ENCODE assay signal across 8 mouse cellular contexts in genomic region chr19:24899578-24900544, GRCm38 (mm10). TPM values are rescaled to one million over a fixed set of nuclear protein-coding genes. Genes with fewer than 3 reads are reported as not detected.
A peak's percentile ranks its signal among the peaks of the same experiment; 100 is the strongest.
DNase-seq lines count a peak whose midpoint lies in the region; ATAC-seq and TF ChIP-seq lines count a peak whose summit lies in the region.
"Had no signal": no experiment of that assay in that cellular context is flagged by ENCODE, and none has a peak within 500 bp of the region (broad histone marks: within the 10 kb centered on the region; RNA-seq: fewer than 3 reads in every experiment).

No protein-coding gene starts in this region.

- ATAC-seq in embryonic facial prominence, embryonic 11.5 days (replicated peaks; ENCODE audit: insufficient number of reproducible peaks, low FRiP score, low TSS enrichment, low read depth), result peak; percentile 59; the same call in 1 of the 2 replicates
- ATAC-seq in hindbrain, embryonic 12.5 days (ENCODE audit: low FRiP score), result peak; percentile 58
- ATAC-seq in liver, embryonic 13.5 days (ENCODE audit: low read depth), result no peak

- H3K9ac ChIP-seq in embryonic facial prominence, embryonic 11.5 days (replicated peaks; ENCODE audit: low read length), result peak overlapping the region; percentile 10; the same call in 1 of the 2 replicates
- no peak overlapping the region for H3K9ac ChIP-seq in hindbrain, embryonic 12.5 days
- no peak overlapping the region for H3K9ac ChIP-seq in liver, embryonic 13.5 days

- peak; percentile 19 for DNase-seq in right cerebral cortex, postnatal 25 days
- no peak for DNase-seq in right cerebral cortex, postnatal 14 days
- DNase-seq in embryonic facial prominence, embryonic 11.5 days (ENCODE audit: low spot score), result peak; percentile 43
- no peak for DNase-seq in liver, embryonic 13.5 days
- no peak for DNase-seq in urinary bladder, postnatal 25 days (ENCODE audit: low spot score)

- no peak for TF ChIP-seq CTCF in small intestine, adult 2 months (IDR thresholded peaks at IDR 0.05; ENCODE audit: extremely low read depth, insufficient read length, insufficient replicate concordance, low read depth, low read length)

- peaks cover 60% of the 10 kb centered on the region for H3K27me3 ChIP-seq in embryonic facial prominence, embryonic 11.5 days (ENCODE audit: control insufficient read depth, insufficient read depth, low read length)
- peaks cover 91% of the 10 kb centered on the region for H3K27me3 ChIP-seq in hindbrain, embryonic 12.5 days
- H3K27me3 ChIP-seq in liver, embryonic 13.5 days, result peaks cover 96% of the 10 kb centered on the region
- H3K27me3 ChIP-seq in small intestine, adult 2 months (ENCODE audit: control insufficient read depth, insufficient read depth, low read length), result peaks cover 56% of the 10 kb centered on the region

- peak overlapping the region; percentile 76 for H3K4me2 ChIP-seq in embryonic facial prominence, embryonic 11.5 days (ENCODE audit: low read depth, low read length)
- H3K4me2 ChIP-seq in hindbrain, embryonic 12.5 days (replicated peaks), result peak overlapping the region; percentile 64
- peak overlapping the region; percentile 53 for H3K4me2 ChIP-seq in liver, embryonic 13.5 days

- no peak overlapping the region for H3K27ac ChIP-seq in embryonic facial prominence, embryonic 11.5 days (replicated peaks; ENCODE audit: low read depth, low read length)
- no peak overlapping the region for H3K27ac ChIP-seq in hindbrain, embryonic 12.5 days
- H3K27ac ChIP-seq in liver, embryonic 13.5 days, result no peak overlapping the region
- H3K27ac ChIP-seq in small intestine, adult 2 months (ENCODE audit: insufficient read depth, low read depth, low read length), result no peak overlapping the region

- no peaks in the 10 kb centered on the region for H3K9me3 ChIP-seq in embryonic facial prominence, embryonic 11.5 days (replicated peaks; ENCODE audit: control insufficient read depth, low read length)
- H3K9me3 ChIP-seq in hindbrain, embryonic 12.5 days (replicated peaks), result no peaks in the 10 kb centered on the region
- H3K9me3 ChIP-seq in liver, embryonic 13.5 days (replicated peaks), result no peaks in the 10 kb centered on the region

- under 1% methylated on average over 82 of the region's 84 CpGs for WGBS in embryonic facial prominence, embryonic 11.5 days
- under 1% methylated on average over 81 of the region's 84 CpGs for WGBS in hindbrain, embryonic 12.5 days
- 1% methylated on average over 84 of the region's 84 CpGs for WGBS in liver, embryonic 13.5 days (ENCODE audit: insufficient replicate concordance)
- WGBS in small intestine, adult 2 months, result 1% methylated on average over 84 of the region's 84 CpGs

- peaks cover 7% of the 10 kb centered on the region for H3K4me1 ChIP-seq in embryonic facial prominence, embryonic 11.5 days (ENCODE audit: control insufficient read depth, insufficient read depth, low read length)
- H3K4me1 ChIP-seq in hindbrain, embryonic 12.5 days, result peaks cover 22% of the 10 kb centered on the region
- H3K4me1 ChIP-seq in liver, embryonic 13.5 days (replicated peaks), result peaks cover 8% of the 10 kb centered on the region; the same call in 1 of the 2 replicates
- H3K4me1 ChIP-seq in small intestine, adult 2 months (ENCODE audit: control insufficient read depth, insufficient read depth, insufficient read length, low read length), result peaks cover 9% of the 10 kb centered on the region

- H3K4me3 ChIP-seq in embryonic facial prominence, embryonic 11.5 days (ENCODE audit: low read depth, low read length), result peak overlapping the region; percentile 34
- H3K4me3 ChIP-seq in hindbrain, embryonic 12.5 days, result peak overlapping the region; percentile 40
- H3K4me3 ChIP-seq in liver, embryonic 13.5 days (replicated peaks), result peak overlapping the region; percentile 37
- H3K4me3 ChIP-seq in small intestine, adult 2 months (ENCODE audit: low read depth, low read length), result peak overlapping the region; percentile 28
- H3K4me3 ChIP-seq: myocyte had no signal

- H3K36me3 ChIP-seq in embryonic facial prominence, embryonic 11.5 days (replicated peaks; ENCODE audit: control insufficient read depth, insufficient read depth, low read depth, low read length), result no peaks in the 10 kb centered on the region
- H3K36me3 ChIP-seq in hindbrain, embryonic 12.5 days, result no peaks in the 10 kb centered on the region
- H3K36me3 ChIP-seq in liver, embryonic 13.5 days, result no peaks in the 10 kb centered on the region
- H3K36me3 ChIP-seq in small intestine, adult 2 months (ENCODE audit: control insufficient read depth, insufficient read depth, low read length), result no peaks in the 10 kb centered on the region

- peak; percentile 10; the same call in 1 of the 2 replicates for TF ChIP-seq POLR2A in small intestine, adult 2 months (IDR thresholded peaks at IDR 0.05; ENCODE audit: low read depth, low read length)

RNA-seq across cellular contexts. Expression of gene Foxd4, which starts 1.1 kb away (rescaled TPM):
- not detected in 2 replicates for polyA plus RNA-seq in embryonic facial prominence, embryonic 11.5 days (2014; fragmentation: Nextera tagmentation; extraction: Ambion mirVana)
- 0.20 and 0.87 TPM in 2 replicates for polyA plus RNA-seq in hindbrain, embryonic 12.5 days (2016; fragmentation: Nextera tagmentation; extraction: Ambion mirVana)
- polyA plus RNA-seq in liver, embryonic 13.5 days (2015; fragmentation: Nextera tagmentation; extraction: Ambion mirVana), result not detected in 2 replicates
- polyA plus RNA-seq in small intestine, adult 2 months (2012; rRNA removed), result not detected in 2 replicates
- polyA plus RNA-seq: myocyte had no signal

RNA-seq across cellular contexts. Expression of gene Gm10053, which starts 24.4 kb away (rescaled TPM):
- polyA plus RNA-seq in embryonic facial prominence, embryonic 11.5 days (2014; fragmentation: Nextera tagmentation; extraction: Ambion mirVana), result 266 and 271 TPM in 2 replicates
- polyA plus RNA-seq in hindbrain, embryonic 12.5 days (2016; fragmentation: Nextera tagmentation; extraction: Ambion mirVana), result 182 and 202 TPM in 2 replicates
- 215 and 226 TPM in 2 replicates for polyA plus RNA-seq in liver, embryonic 13.5 days (2015; fragmentation: Nextera tagmentation; extraction: Ambion mirVana)
- 4.6 and 5.5 TPM in 2 replicates for polyA plus RNA-seq in small intestine, adult 2 months (2012; rRNA removed)

RNA-seq across cellular contexts. Expression of gene Pgm5, which starts 38.2 kb away (rescaled TPM):
- polyA plus RNA-seq in embryonic facial prominence, embryonic 11.5 days (2014; fragmentation: Nextera tagmentation; extraction: Ambion mirVana), result 1.3 and 2.2 TPM in 2 replicates
- polyA plus RNA-seq in hindbrain, embryonic 12.5 days (2016; fragmentation: Nextera tagmentation; extraction: Ambion mirVana), result 1.6 and 1.9 TPM in 2 replicates
- polyA plus RNA-seq in liver, embryonic 13.5 days (2015; fragmentation: Nextera tagmentation; extraction: Ambion mirVana), result 0.23 and 0.28 TPM in 2 replicates
- polyA plus RNA-seq in small intestine, adult 2 months (2012; rRNA removed), result 18.3 and 18.4 TPM in 2 replicates

Comparison
In these comparisons a context has a peak if more than half of its experiments do, and no peak if none do; other contexts are left out.
1. DNase-seq: peak in right cerebral cortex, postnatal 25 days (single experiment) and embryonic facial prominence, embryonic 11.5 days (single experiment); none in right cerebral cortex, postnatal 14 days (single experiment), liver, embryonic 13.5 days (single experiment) and urinary bladder, postnatal 25 days (single experiment).
2. RNA of gene Gm10053, which starts 24.4 kb away (polyA plus RNA-seq): 266 to 271 TPM in embryonic facial prominence, embryonic 11.5 days, 215 to 226 TPM in liver, embryonic 13.5 days and 182 to 202 TPM in hindbrain, embryonic 12.5 days; 4.6 to 5.5 TPM in small intestine, adult 2 months; every median in the first group is over 10 times any median in the second.
3. Peak in every context shown above with its lines, with median percentiles within 50 percentile points of each other: H3K4me2 ChIP-seq and H3K4me3 ChIP-seq.